Mouse (Mus musculus): ENCODE results near the gene Tprg.

The Tprg gene

DNA sequence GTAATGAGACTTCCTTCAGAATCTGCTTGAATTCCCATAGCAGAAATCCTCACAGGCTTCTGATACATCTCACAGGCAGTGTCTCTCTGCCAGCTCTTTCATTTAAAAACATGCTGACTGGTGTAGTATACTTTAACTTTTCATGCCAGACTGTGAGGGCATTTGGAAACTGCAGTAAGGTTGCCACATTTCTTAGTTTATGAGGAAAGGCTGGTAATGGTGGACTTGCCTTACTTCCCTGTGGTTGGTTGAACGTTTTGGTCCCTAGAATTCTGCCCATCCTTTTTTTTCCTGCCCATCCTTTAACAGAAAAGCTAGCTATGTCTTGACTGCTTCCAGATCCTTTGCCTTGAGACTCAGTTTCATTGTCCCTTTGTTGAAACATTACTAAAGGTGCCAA, 138.8 kb downstream of the Tprg start:
- DNase-seq: no peak

DNA sequence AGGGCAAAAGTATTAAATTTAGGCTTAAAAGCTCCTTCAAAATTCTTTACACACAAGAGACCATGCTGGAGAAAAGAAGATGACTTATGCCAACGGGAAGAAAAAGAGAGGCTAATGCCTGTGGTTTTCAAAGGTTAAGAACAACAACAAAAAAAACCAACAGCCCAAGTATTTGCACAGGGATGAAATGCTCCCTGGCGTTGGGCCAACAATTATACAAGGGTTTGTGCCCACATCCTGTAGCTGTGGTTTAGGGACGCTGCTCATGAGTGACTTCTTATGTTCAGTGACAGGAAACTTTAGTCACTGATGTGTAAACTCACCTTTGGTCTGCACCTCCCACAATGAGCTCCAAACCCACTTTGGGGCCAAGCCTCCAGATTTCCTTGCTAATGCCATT, 139.6 kb downstream of the Tprg start:
- peak; percentile 58 for DNase-seq

- no peak for DNase-seq
Measured at GRCm38 (mm10) chr16:25440039-25440438, 153.4 kb downstream of the Tprg start.

GRCm38 (mm10) chr16:25445580-25445979, 159.0 kb downstream of the Tprg start:
- peak; percentile 12 for DNase-seq

DNA sequence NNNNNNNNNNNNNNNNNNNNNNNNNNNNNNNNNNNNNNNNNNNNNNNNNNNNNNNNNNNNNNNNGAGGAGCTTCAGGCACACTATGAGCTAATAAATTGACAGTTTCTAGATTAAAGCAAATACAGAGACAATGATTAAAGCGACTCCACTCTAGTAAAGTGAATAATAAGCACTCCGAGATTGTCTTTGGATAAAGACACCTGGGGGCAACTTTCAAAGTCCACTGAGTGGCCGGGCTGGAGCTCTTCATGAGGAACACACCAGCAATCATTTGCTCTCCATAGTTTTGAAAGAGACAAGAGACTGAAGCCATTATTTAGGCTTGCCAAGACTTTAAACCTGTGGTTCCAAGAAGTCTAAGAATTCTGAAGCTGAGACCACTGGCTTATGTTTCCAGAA, 164.9 kb downstream of the Tprg start:
- DNase-seq: no peak

- DNase-seq: no peak
Measured at GRCm38 (mm10) chr16:25464732-25465131, 178.1 kb downstream of the Tprg start.

GRCm38 (mm10) chr16:25465435-25466139, 179.0 kb downstream of the Tprg start:
- peak; percentile 37 for DNase-seq

DNA sequence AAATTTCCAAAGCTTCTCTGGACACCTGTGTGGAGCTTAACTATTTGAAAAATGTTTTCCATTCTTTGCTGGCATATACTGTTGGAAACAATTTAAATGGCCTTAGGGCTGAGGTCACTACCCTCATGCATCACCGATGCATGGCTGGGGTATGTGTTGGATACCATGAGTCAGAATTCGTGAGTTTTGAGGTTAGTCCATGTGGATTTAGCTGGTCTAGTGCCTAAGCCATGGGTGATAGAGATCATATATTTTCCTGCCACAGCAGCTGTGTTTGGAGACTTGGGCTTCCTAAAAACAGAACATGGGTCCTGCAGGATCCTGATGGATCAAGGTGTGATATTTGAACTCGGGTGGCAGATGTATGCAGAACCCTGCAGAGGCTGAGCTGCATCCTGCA, 181.4 kb downstream of the Tprg start:
- DNase-seq: no peak

DNA sequence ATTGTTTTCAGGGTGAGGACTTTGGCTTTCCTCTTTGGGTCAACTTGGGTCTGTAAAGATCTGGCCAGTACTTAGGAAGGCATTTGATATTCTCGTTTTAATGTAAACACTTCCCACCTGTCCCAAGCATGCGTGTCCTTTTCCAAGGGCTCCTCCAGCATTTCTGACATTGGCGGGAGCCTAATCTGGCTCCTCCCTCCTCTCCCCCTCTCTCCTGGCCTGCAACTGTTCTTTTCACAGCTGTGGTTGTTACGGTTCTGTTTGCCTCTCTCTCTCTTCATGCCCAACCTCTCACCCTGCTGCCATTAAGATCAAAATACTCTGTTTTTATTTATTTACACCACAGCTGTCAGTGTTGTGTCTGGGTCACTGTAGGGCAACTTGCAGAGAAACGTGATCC, 182.0 kb downstream of the Tprg start:
- no peak for DNase-seq

Data from kidney, postnatal 10 days (tissue).